Mouse (Mus musculus) liver, embryonic 14.5 days (tissue): ENCODE measurements around the gene Ccdc134.

Experiments used
- CTCF ChIP-seq: IDR thresholded peaks from 2 replicates; pipeline ENCODE4 v1.5.1; 2016; ENCODE audit warnings: antibody characterized with exemption, low read depth, control low read depth
- EP300 ChIP-seq: IDR thresholded peaks from 2 replicates; pipeline ENCODE4 v1.6.1; 2016; ENCODE audit warnings: antibody characterized with exemption, low read depth

- no peak for TF ChIP-seq EP300
- no peak for TF ChIP-seq CTCF
Observed at GRCm38 (mm10) chr15:82151176-82151575, 23.5 kb downstream of the Ccdc134 start.
